Mouse (Mus musculus): ENCODE measurements at regions not wholly inside any gene's neighbourhood (a gene's known extent, or its start where the extent isn't known, plus 50 kb on each side); places are given as distances from the start of the nearest gene placed in this dataset.

GRCm38 (mm10) chr11:19873796-19874195 lies 50.4 kb upstream of the Spred2 start:
- DNase-seq (ENCODE audit: low read depth, low spot score), result no peak
- no peaks in the 10 kb centered on the region for H3K36me3 ChIP-seq (ENCODE audit: control insufficient read depth, insufficient read depth, low read length, poor library complexity, severe bottlenecking)
- no peaks in the 10 kb centered on the region for H3K27me3 ChIP-seq (ENCODE audit: control insufficient read depth, insufficient read depth, low read length, poor library complexity, severe bottlenecking)

Measured in splenic B cell, adult 2 months (primary cell).